Mouse (Mus musculus) liver, adult 2 months (tissue): ENCODE results near the gene Dusp23.

Experiments used
- CTCF ChIP-seq: fragments of 200-500 bp; IDR thresholded peaks from 2 replicates; pipeline ENCODE4 v1.5.1; 2011; ENCODE audit warnings: low read depth, low read length, control low read depth
- POLR2A ChIP-seq: fragments of 200-500 bp; IDR thresholded peaks from 2 replicates; pipeline ENCODE4 v1.6.1; 2011; ENCODE audit warnings: low read length, control low read depth; ENCODE audit not compliant: insufficient read depth; ENCODE audit errors: extremely low read depth

- no peak for TF ChIP-seq CTCF
- TF ChIP-seq POLR2A, result no peak
Observed at GRCm38 (mm10) chr1:172667597-172667996, 34.8 kb upstream of the Dusp23 start.
